Mouse (Mus musculus): Measurements from ENCODE around the gene Spef2.

GRCm38 (mm10) chr15:9750966-9751365, 2.3 kb upstream of the Spef2 start:
- TF ChIP-seq CTCF (IDR thresholded peaks at IDR 0.05; ENCODE audit: control insufficient read depth, insufficient read depth, insufficient replicate concordance, low read depth, low read length) (no peak), POLR2A (IDR thresholded peaks at IDR 0.05; ENCODE audit: control insufficient read depth, low read depth, low read length) (no peak)

All from testis, adult 2 months (tissue).